In the genomic region with DNA sequence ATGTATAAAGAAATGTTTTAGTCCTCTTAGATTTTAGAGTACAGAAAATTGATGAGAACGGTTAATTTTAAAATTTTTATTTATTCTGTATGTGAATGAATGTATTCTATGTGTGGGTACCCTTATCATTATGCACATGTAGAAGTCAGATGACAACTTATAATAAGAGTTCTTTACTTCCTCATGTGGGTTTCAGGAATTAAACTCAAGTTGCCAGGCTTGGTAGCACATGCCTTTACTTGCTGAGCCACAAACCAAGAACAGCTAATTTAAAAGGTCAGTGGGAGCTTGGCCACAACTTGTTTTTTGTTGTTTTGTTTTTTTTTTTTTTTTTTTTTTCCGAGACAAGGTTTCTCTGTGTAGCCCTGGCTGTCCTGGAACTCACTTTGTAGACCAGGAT, we compare ENCODE assay signal across 16 mouse cellular contexts. TPM values are rescaled to one million over a fixed set of nuclear protein-coding genes. Genes with fewer than 3 reads are reported as not detected.
"Had no signal": no experiment of that assay in that cellular context is flagged by ENCODE, and none has a peak within 500 bp of the region (broad histone marks: within the 10 kb centered on the region; RNA-seq: fewer than 3 reads in every experiment).

No protein-coding gene starts in this region.

- H3K9me3 ChIP-seq: liver, embryonic 15.5 days; megakaryocyte, embryonic 14.5 days; midbrain, embryonic 13.5 days; midbrain, embryonic 15.5 days; neural tube, embryonic 12.5 days had no signal

- H3K9ac ChIP-seq: liver, embryonic 15.5 days; lung, embryonic 14.5 days; midbrain, embryonic 13.5 days; midbrain, embryonic 15.5 days; neural tube, embryonic 12.5 days had no signal

- H3K4me2 ChIP-seq: liver, embryonic 15.5 days; lung, embryonic 14.5 days; midbrain, embryonic 11.5 days; midbrain, embryonic 13.5 days; midbrain, embryonic 15.5 days; neural tube, embryonic 12.5 days had no signal

- ATAC-seq: midbrain, embryonic 13.5 days; midbrain, embryonic 15.5 days had no signal

- H3K27ac ChIP-seq: liver, embryonic 15.5 days; macrophage; midbrain, embryonic 13.5 days; midbrain, embryonic 15.5 days; neural tube, embryonic 12.5 days had no signal

- H3K4me1 ChIP-seq: midbrain, embryonic 13.5 days; midbrain, embryonic 15.5 days; neural tube, embryonic 12.5 days had no signal

- DNase-seq: lung, adult 18-20 months; lung, embryonic 14.5 days; lung, postnatal 10 days; lung, postnatal 36 days; right cerebral cortex, postnatal 14 days; thymus, adult 18-20 months; thymus, postnatal 14 days; thymus, postnatal 36 days had no signal

- H3K4me3 ChIP-seq: liver, embryonic 15.5 days; megakaryocyte, embryonic 14.5 days; midbrain, embryonic 13.5 days; midbrain, embryonic 15.5 days; neural tube, embryonic 12.5 days had no signal

- H3K27me3 ChIP-seq: liver, embryonic 15.5 days; megakaryocyte, embryonic 14.5 days; midbrain, embryonic 13.5 days; midbrain, embryonic 15.5 days; neural tube, embryonic 12.5 days had no signal

RNA-seq across cellular contexts. Expression of a gene that starts 47.3 kb away (rescaled TPM):
- total RNA-seq: monocyte, adult 5-6 weeks had no signal
- polyA plus RNA-seq: macrophage had no signal
